Mouse (Mus musculus) limb, embryonic 14.5 days (tissue): Measurements from ENCODE around the gene Tns1. TPM values are rescaled to one million over a fixed set of nuclear protein-coding genes. Genes with fewer than 3 reads are reported as not detected.

ENCODE experiments used
- ATAC-seq: fragments of 200-750 bp; cut with Nextera tagmentation; 2 replicates; pipeline ENCODE4 v1.8.0; 2017; ENCODE audit warnings: low read depth, moderate number of reproducible peaks, moderate TSS enrichment; ENCODE audit not compliant: low FRiP score
- DNase-seq: peaks from one replicate; pipeline ENCODE4 v3.0.0-alpha.2; 2015; ENCODE audit warnings: low spot score
- H3K27ac ChIP-seq: fragments of 300-500 bp; sonication (generic); replicated peaks from 2 replicates; pipeline ENCODE4 v1.5.1; 2014; ENCODE audit warnings: low read depth, mild to moderate bottlenecking, low read length, moderate library complexity, mixed read lengths
- H3K27me3 ChIP-seq: fragments of 300-500 bp; sonication (generic); 2 replicates; pipeline ENCODE4 v1.6.1; 2014; ENCODE audit warnings: low read length, mixed read lengths; ENCODE audit not compliant: control insufficient read depth, insufficient read depth
- H3K36me3 ChIP-seq: fragments of 300-500 bp; sonication (generic); 2 replicates; pipeline ENCODE4 v1.6.1; 2014; ENCODE audit warnings: mild to moderate bottlenecking, low read length, moderate library complexity, mixed read lengths; ENCODE audit not compliant: control insufficient read depth, insufficient read depth
- H3K4me1 ChIP-seq: fragments of 300-500 bp; sonication (generic); 2 replicates; pipeline ENCODE4 v1.6.1; 2014; ENCODE audit warnings: antibody characterized with exemption, low read length, mixed read lengths; ENCODE audit not compliant: control insufficient read depth, insufficient read depth
- H3K4me2 ChIP-seq: fragments of 300-500 bp; sonication (generic); replicated peaks from 2 replicates; pipeline ENCODE4 v1.6.1; 2014; ENCODE audit warnings: low read depth, mild to moderate bottlenecking, low read length, moderate library complexity; ENCODE audit not compliant: severe bottlenecking
- H3K4me3 ChIP-seq: fragments of 300-500 bp; sonication (generic); replicated peaks from 2 replicates; pipeline ENCODE4 v1.5.1; 2014; ENCODE audit warnings: low read length
- H3K9ac ChIP-seq: fragments of 300-500 bp; sonication (generic); 2 replicates; pipeline ENCODE4 v1.6.1; 2014; ENCODE audit warnings: mild to moderate bottlenecking, low read depth, low read length, moderate library complexity; ENCODE audit not compliant: severe bottlenecking
- H3K9me3 ChIP-seq: fragments of 300-500 bp; sonication (generic); 2 replicates; pipeline ENCODE4 v1.6.1; 2016; ENCODE audit warnings: low read length; ENCODE audit not compliant: control insufficient read depth
- POLR2A ChIP-seq: fragments of 200-500 bp; IDR thresholded peaks from 2 replicates; pipeline ENCODE4 v1.8.0; 2012; ENCODE audit warnings: inconsistent platforms, mild to moderate bottlenecking, moderate library complexity, borderline replicate concordance; ENCODE audit not compliant: insufficient read depth, insufficient read length; ENCODE audit errors: extremely low read depth
- WGBS: fragments of 180-500 bp; shearing (Covaris S2); extraction: QIAGEN DNeasy Blood & Tissue Kit; methylation state at CpG from one replicate; pipeline ENCODE4 v1.1.7; 2014; 5-methylcytosine and 5-hydroxymethylcytosine counted together
- polyA plus RNA-seq, 2 experiments: library from polyadenylated mRNA; depleted of rRNA in 1 of 2; stranded (reverse) in 1 of 2; unstranded in 1 of 2; fragments of >200 nt; fragmentation: Nextera tagmentation in 1 of 2; extraction: Ambion mirVana in 1 of 2; gene quantifications; 2 replicates each; pipeline versions ENCODE4 v1.2.1 to v1.2.3; 2012 to 2014

Gene Tns1
- polyA plus RNA-seq, 2 experiments, result 38.0 to 51.3 TPM

- DNase-seq (no peak), ATAC-seq (no peak)
- WGBS, result 66% methylated on average over 3 of the region's 3 CpGs
- Histone ChIP-seq H3K27me3 (no peaks in the 10 kb centered on the region), H3K4me1 (peaks cover 5% of the 10 kb centered on the region; the same call in 1 of the 2 replicates), H3K9ac (no peak overlapping the region), H3K9me3 (no peaks in the 10 kb centered on the region), H3K27ac (no peak overlapping the region), H3K36me3 (no peaks in the 10 kb centered on the region), H3K4me2 (no peak overlapping the region), H3K4me3 (no peak overlapping the region)
- TF ChIP-seq POLR2A, result no peak
Observed at GRCm38 (mm10) chr1:73864314-73864713, 259.9 kb downstream of the Tns1 start.

- Histone ChIP-seq H3K9me3 (no peaks in the 10 kb centered on the region), H3K9ac (peak overlapping the region; percentile 3; the same call in 1 of the 2 replicates), H3K4me3 (no peak overlapping the region), H3K36me3 (no peaks in the 10 kb centered on the region), H3K27me3 (no peaks in the 10 kb centered on the region), H3K4me1 (peaks cover 5% of the 10 kb centered on the region; the same call in 1 of the 2 replicates), H3K27ac (no peak overlapping the region), H3K4me2 (peak overlapping the region; percentile 34)
- DNase-seq (no peak), ATAC-seq (no peak; the same call in 1 of the 2 replicates)
- WGBS, result 22% methylated on average over 11 of the region's 11 CpGs
- TF ChIP-seq POLR2A, result no peak
Observed at GRCm38 (mm10) chr1:73863074-73863431, 261.2 kb downstream of the Tns1 start.

DNA sequence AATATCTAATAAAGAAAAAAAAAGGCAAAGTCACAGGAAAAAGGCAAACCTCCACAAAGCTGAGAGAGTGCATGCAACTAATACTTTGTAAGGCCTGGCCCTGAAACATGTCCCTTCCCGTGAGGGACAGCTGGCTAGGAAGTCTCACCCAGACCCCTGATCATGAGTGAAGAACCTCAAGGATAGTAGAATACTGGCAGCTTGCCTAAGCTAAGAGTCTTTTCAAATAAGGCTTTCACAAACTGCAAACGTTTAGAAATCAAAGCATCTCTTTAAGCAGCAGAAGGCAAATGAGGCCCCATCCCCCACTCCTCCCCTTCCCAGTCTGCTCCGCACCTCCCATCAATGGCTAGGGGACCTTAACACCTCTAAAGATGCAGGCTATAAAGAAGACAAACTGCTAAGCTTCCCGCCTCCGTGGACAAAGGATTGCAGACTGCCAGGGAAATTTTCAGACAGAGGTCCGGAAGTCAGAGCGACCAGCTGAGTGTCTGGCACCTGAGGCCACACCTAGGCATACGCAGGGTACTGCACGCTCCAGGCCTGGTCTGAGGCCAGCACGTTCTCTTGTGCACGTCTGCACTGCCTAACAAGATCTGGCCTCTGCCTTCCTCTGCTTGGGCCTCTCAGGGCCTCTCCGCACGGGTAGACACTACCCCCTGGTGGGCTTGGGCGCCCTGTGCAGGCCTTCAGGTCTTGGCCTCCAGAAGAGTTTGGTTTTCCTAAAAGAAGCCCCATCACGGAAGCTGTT is 261.8 kb downstream of the Tns1 start:
- H3K9ac ChIP-seq, result peak overlapping the region; percentile 3; the same call in 1 of the 2 replicates
- no peaks in the 10 kb centered on the region for H3K36me3 ChIP-seq
- ATAC-seq, result peak; percentile 96
- peak overlapping the region; percentile 34 for H3K4me2 ChIP-seq
- no peaks in the 10 kb centered on the region for H3K27me3 ChIP-seq
- 5% methylated on average over 15 of the region's 15 CpGs for WGBS
- no peak for TF ChIP-seq POLR2A
- H3K27ac ChIP-seq, result peak overlapping the region; percentile 63
- peak; percentile 71 for DNase-seq
- no peak overlapping the region for H3K4me3 ChIP-seq
- H3K4me1 ChIP-seq, result peaks cover 5% of the 10 kb centered on the region; the same call in 1 of the 2 replicates
- H3K9me3 ChIP-seq, result no peaks in the 10 kb centered on the region

- no peaks in the 10 kb centered on the region for H3K36me3 ChIP-seq
Observed at GRCm38 (mm10) chr1:73860421-73860820, 263.8 kb downstream of the Tns1 start.

More at GRCm38 (mm10) chr1:73860421-73860820, 263.8 kb downstream of the Tns1 start:
- H3K9me3 ChIP-seq, result no peaks in the 10 kb centered on the region
- no peak overlapping the region for H3K9ac ChIP-seq
- 82% methylated on average over 3 of the region's 3 CpGs for WGBS
- ATAC-seq, result no peak
- DNase-seq, result no peak
- H3K27me3 ChIP-seq, result no peaks in the 10 kb centered on the region
- no peak overlapping the region for H3K27ac ChIP-seq
- H3K4me3 ChIP-seq, result no peak overlapping the region
- no peak for TF ChIP-seq POLR2A
- H3K4me1 ChIP-seq, result peaks cover 5% of the 10 kb centered on the region; the same call in 1 of the 2 replicates
- H3K4me2 ChIP-seq, result no peak overlapping the region

Other genes with a start within 250 kb of the Tns1 start
- gene Rufy4, start 1.1 kb upstream of the Tns1 start, polyA plus RNA-seq (2012; rRNA removed), result 0.65 and 0.72 TPM in 2 replicates
- gene Rufy4, start 1.1 kb upstream of the Tns1 start, polyA plus RNA-seq (2014; fragmentation: Nextera tagmentation; extraction: Ambion mirVana), result 0.46 and 0.48 TPM in 2 replicates
- 0.13 and 0.15 TPM in 2 replicates for gene Cxcr2, start 29.5 kb upstream of the Tns1 start, polyA plus RNA-seq (2012; rRNA removed)
- gene Cxcr2, start 29.5 kb upstream of the Tns1 start, polyA plus RNA-seq (2014; fragmentation: Nextera tagmentation; extraction: Ambion mirVana), result 0.06 TPM in 1 of 2 replicates, not detected in the other
- not detected in 2 replicates for gene Cxcr1, start 70.2 kb upstream of the Tns1 start, polyA plus RNA-seq (2012; rRNA removed)
- not detected in 2 replicates for gene Cxcr1, start 70.2 kb upstream of the Tns1 start, polyA plus RNA-seq (2014; fragmentation: Nextera tagmentation; extraction: Ambion mirVana)
- 193 and 230 TPM in 2 replicates for gene Arpc2, start 111.6 kb upstream of the Tns1 start, polyA plus RNA-seq (2012; rRNA removed)
- gene Arpc2, start 111.6 kb upstream of the Tns1 start, polyA plus RNA-seq (2014; fragmentation: Nextera tagmentation; extraction: Ambion mirVana), result 344 and 345 TPM in 2 replicates
- not detected in 2 replicates for gene Gpbar1, start 154.1 kb upstream of the Tns1 start, polyA plus RNA-seq (2012; rRNA removed)
- gene Gpbar1, start 154.1 kb upstream of the Tns1 start, polyA plus RNA-seq (2014; fragmentation: Nextera tagmentation; extraction: Ambion mirVana), result 0.25 and 0.34 TPM in 2 replicates
- 174 and 181 TPM in 2 replicates for gene Aamp, start 160.3 kb upstream of the Tns1 start, polyA plus RNA-seq (2012; rRNA removed)
- 228 and 238 TPM in 2 replicates for gene Aamp, start 160.3 kb upstream of the Tns1 start, polyA plus RNA-seq (2014; fragmentation: Nextera tagmentation; extraction: Ambion mirVana)
- 63.9 and 70.7 TPM in 2 replicates for gene Pnkd, start 160.5 kb upstream of the Tns1 start, polyA plus RNA-seq (2012; rRNA removed)
- 124 and 129 TPM in 2 replicates for gene Pnkd, start 160.5 kb upstream of the Tns1 start, polyA plus RNA-seq (2014; fragmentation: Nextera tagmentation; extraction: Ambion mirVana)
- 48.0 and 102 TPM in 2 replicates for gene Tmbim1, start 181.2 kb upstream of the Tns1 start, polyA plus RNA-seq (2012; rRNA removed)
- gene Tmbim1, start 181.2 kb upstream of the Tns1 start, polyA plus RNA-seq (2014; fragmentation: Nextera tagmentation; extraction: Ambion mirVana), result 37.7 and 41.7 TPM in 2 replicates
- gene Catip, start 237.7 kb upstream of the Tns1 start, polyA plus RNA-seq (2012; rRNA removed), result 3.8 and 4.2 TPM in 2 replicates
- gene Catip, start 237.7 kb upstream of the Tns1 start, polyA plus RNA-seq (2014; fragmentation: Nextera tagmentation; extraction: Ambion mirVana), result 0.73 and 1.8 TPM in 2 replicates